Mouse (Mus musculus) testis, adult 10 weeks (tissue): ENCODE results near the gene Kti12. TPM values are rescaled to one million over a fixed set of nuclear protein-coding genes. Genes with fewer than 3 reads are reported as not detected.

Experiments
- polyA plus RNA-seq: library from polyadenylated mRNA; stranded (reverse); fragments of 350-450 nt; fragmentation: Illumina TruSeq; extraction: RNeasy Lipid Tissue Mini Kit (QIAGEN cat#74804); gene quantifications from one replicate; pipeline ENCODE4 v1.2.3, GENCODE M21; 2014; ENCODE audit warnings: low read depth, low replicate concordance

The Kti12 gene
- polyA plus RNA-seq, result 13.8 TPM

DNA sequence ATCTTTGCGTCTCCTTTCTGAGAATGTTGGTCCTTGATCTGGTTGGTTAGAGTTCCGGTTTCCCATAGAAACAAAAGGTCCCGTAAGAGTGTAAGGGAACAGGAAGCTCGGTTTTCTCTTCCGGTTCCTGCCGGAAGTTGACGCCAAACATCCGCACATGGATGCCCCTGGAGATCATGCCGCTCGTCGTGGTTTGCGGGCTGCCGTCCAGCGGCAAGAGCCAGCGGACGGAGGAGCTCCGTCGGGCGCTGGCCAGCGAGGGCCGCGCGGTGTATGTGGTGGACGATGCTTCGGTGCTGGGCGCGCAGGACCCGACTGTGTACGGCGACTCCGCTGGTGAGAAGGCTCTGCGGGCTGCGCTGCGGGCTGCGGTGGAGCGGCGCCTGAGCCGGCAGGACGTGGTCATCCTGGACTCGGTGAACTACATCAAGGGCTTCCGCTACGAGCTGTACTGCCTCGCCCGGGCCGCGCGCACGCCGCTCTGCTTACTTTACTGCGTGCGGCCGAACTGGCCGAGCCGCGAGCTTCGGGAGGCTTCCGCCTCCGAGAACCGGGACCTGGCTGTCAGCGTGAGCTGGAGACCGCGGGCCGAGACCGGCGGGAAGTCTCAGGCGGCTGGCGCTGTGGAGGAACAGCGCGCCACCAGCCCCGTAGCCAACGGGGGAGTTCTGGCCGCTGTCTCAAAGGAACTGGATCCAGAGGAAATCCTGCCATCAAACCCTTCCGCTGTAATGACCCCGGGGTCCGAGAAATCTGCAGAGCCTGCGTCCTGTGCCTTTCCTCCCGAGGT lies at the start of gene Kti12:
Gene Kti12, plus strand, starts transcription at position 71 of the 790 bp plus-strand sequence.

DNA sequence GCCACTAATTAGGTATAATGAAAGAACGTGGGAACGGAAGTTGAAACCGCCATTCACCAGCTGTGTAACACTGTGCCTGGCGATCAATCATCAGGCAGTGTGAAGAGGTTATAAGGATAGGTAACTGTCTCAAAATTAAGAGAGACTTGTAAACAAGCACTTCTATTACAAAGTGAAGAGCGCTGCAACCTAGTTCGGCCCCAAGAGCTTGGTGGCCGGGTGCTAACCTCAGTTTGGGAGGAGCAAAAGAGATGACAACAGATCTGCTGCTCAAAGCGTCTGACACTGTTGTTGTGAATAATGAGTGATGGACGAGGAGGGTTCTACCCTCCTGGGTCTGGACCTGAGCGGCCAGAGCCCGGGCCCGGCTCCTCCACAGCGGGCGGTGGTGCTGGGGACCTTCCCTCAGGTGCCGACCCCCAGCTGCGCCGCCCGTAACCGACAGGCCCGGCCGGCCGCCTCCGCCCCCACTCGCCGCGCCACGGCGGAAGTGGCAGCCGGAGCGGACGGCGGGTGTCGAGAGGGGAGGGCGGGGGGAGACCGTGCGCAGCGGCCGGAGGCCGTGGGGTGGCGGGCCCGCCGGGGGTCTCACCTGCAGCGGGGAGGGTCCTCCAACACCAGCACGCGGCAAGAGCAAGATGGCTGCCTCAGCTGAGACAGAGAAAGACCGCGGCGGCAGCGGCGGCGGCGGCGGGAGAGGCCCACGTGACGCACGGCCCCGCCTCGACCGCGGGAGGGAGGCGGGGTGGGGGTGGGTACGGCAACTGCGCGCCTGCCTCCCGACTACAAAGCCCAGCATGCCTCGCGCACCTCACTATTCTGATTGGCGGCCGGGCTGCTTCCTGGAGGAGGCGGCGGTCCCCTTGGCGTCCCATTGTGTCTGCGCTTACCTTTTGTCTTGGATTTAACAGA lies 14.4 kb upstream of the Kti12 start, which contains the start of gene Btf3l4:
Gene Btf3l4, minus strand, starts transcription at position 699 of the 912 bp plus-strand sequence.

DNA sequence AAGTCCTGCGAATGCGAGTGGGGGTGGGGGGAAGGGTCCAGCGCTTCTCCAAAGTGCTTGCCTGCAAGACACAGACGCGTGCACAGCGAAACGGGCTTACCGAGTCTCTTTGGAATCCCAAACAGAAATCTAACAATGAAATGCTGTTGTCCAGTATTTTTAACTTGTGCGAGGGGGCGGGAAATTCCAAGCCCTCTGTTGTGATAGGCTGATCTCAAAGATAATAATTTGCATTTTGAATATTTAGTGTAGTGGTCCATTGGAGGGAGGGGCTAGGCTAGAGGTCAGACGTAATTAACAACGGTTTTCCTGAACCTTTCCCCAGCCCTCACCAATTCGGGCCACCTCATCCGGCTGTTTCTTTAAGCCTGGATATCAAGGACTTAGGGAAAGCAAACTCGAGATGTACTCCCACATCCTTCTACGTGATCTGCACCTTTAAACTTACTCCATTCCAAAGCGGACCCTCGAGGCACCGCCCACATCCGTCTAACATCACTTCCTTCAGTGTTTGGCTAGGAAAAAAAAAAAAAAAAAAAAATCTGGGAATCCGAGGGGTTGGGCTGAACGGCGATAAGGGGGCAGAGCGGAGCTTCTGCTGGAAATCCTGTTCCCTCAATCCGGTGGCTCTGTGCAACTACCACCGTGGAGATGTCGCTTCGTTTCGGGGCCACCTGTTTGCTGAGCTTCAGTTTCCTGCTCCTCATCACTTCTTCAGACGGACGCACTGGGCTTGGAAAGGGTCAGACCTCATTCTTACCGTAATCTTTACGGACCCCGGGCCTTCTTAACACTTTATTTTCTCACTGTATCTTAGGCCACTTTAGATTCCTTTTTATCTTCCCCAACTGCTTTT lies 13.2 kb upstream of the Kti12 start, which contains the start of gene Txndc12:
Gene Txndc12, plus strand, starts transcription at position 487 of the 856 bp plus-strand sequence.

DNA sequence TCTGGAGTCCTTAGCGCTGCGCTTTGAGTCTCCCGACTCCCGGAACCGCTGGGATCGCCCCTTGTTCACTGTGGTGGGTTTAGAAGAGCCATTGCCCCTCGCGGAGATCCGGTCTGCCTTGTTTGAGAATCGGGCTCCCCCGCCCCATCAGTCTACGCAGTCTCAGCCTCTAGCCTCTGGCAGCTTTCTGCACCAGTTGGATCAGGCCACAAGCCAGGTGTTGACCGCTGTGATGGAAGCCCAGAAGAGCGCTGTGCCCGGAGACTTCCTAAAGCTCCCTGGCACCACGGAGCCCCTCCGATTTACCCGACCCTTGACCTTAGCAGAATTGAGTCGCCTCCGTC lies 892 bp downstream of the Kti12 start, which contains the start of gene A730015C16Rik:
Gene A730015C16Rik, minus strand, starts transcription at position 115 of the 344 bp plus-strand sequence.

DNA sequence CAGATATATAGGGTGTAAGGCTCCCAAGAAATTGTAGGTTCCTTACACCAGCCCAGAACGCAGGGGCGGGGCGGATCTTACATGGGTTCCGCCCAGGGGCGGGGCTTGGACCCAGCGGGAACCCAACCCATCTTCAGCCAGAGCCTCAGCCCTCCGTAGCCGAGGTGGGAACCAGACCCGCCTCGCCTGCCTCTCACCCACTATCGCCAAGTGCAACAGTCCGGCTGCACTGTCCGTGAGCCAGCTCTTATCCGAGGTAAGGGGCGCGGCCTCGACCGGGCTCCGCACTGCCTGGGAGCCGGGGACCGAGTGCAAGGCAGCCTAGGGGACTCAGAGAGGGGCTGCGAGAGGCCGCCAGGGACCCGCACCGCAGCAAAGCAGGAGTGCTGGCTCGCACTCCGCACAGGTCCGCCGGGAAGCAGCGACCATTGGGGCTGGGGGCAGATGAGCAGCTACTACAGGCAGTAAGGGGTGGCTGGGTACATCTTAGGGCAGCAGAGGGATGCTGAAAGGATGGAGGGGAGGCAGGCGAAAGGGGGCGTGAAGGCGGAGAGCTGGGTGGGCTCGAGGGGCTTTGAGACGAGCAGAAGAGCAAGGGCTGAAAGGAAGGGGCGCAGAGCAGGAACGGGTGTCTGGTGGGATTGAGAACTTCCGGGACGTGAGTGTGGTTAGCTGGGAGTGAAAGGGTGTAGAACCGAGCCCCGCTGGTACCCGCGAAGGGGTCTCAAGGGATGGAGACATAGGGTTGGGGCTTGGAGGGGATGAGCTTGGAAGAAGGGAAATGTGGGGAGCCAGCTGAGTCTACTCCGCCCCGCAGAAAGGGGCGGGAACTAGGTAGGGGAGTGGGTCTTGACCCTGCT lies 31.6 kb downstream of the Kti12 start, which contains the start of gene Rab3b:
Gene Rab3b, plus strand, starts transcription at position 101 of the 860 bp plus-strand sequence.

Other genes starting within 250 kb of the Kti12 start
- 65.0 TPM for gene Cc2d1b, start 227.8 kb upstream of the Kti12 start, polyA plus RNA-seq
- gene 3110021N24Rik, start 128.1 kb upstream of the Kti12 start, polyA plus RNA-seq, result 0.55 TPM
- gene Zfyve9, start 67.0 kb upstream of the Kti12 start, polyA plus RNA-seq, result 12.4 TPM
- gene Btf3l4, start 14.2 kb upstream of the Kti12 start, polyA plus RNA-seq, result 475 TPM
- gene Txndc12, start 13.2 kb upstream of the Kti12 start, polyA plus RNA-seq, result 39.1 TPM
- gene A730015C16Rik, start 834 bp downstream of the Kti12 start, polyA plus RNA-seq, result 1.2 TPM
- gene Rab3b, start 31.3 kb downstream of the Kti12 start, polyA plus RNA-seq, result 3.6 TPM
- 1,681 TPM for gene Nrd1, start 152.9 kb downstream of the Kti12 start, polyA plus RNA-seq